ENCODE assay signal across 10 mouse cellular contexts in the genomic region with DNA sequence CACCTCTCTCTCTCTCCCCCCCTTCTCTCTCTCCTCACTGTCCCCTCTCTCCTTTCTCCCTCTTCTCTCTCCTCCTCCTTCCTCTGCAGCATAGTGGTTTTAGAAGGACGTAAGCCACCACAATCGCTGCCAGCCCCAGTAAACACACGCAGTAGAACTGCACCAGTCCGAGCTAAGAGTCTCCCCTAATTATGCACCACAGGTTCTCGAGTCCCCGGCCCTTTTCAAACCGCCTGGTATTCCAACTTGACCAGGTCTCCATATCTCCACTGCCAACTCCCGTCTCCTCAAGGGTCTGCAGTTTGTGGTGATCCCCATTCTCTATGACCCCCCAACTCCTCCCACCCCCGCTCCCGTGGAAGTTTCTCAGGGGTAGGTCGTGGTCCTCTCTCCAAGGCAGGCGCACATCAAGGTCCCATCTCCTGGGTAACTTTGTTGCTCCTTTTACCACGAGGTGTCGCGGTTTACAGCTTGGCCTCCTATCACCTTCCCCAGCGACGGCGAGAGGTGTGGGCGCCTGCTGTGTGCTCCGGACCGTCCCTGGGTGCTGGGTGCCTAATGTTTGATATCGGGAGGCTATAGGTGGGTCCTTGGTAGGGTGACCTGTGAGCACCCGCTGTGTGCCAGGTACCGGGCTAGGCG. TPM values are rescaled to one million over a fixed set of nuclear protein-coding genes. Genes with fewer than 3 reads are reported as not detected.
DNase-seq lines count a peak whose midpoint lies in the region; ATAC-seq and TF ChIP-seq lines count a peak whose summit lies in the region.
"Had no signal": no experiment of that assay in that cellular context is flagged by ENCODE, and none has a peak within 500 bp of the region (broad histone marks: within the 10 kb centered on the region; RNA-seq: fewer than 3 reads in every experiment).

No protein-coding gene starts in this region.

- H3K4me3 ChIP-seq in embryonic fibroblast, embryonic 13.5 days (ENCODE audit: insufficient read depth, low read length): no peak overlapping the region
- H3K4me3 ChIP-seq in liver, embryonic 14.5 days (ENCODE audit: insufficient read depth in 1 of 2, low read depth in 2 of 2, low read length in 2 of 2): no peak overlapping the region
- H3K4me3 ChIP-seq: erythroblast, embryonic 14.5 days had no signal

- intact Hi-C loops in left cerebral cortex, postnatal 4 days (cut with DNase I): no loop called here

- peak; percentile 61; the same call in 1 of the 2 replicates for TF ChIP-seq CTCF in embryonic fibroblast, embryonic 13.5 days (IDR thresholded peaks at IDR 0.05; ENCODE audit: borderline replicate concordance, insufficient read depth, low read length)
- peak; percentile 30; the same call in 1 of the 2 replicates for TF ChIP-seq CTCF in liver, embryonic 14.5 days (IDR thresholded peaks at IDR 0.05; ENCODE audit: low read depth)

- no peaks in the 10 kb centered on the region for H3K4me1 ChIP-seq in embryonic fibroblast, embryonic 13.5 days (ENCODE audit: control insufficient read depth, insufficient read depth, low read length)
- H3K4me1 ChIP-seq in liver, embryonic 14.5 days (replicated peaks; ENCODE audit: control insufficient read depth in 2 of 2, insufficient read depth in 2 of 2, low read length in 1 of 2): no peaks in the 10 kb centered on the region; a peak in 1 of 4 replicates

- ATAC-seq in inflammation-experienced regulatory T-cells, adult 6 months: peak; percentile 36
- ATAC-seq in liver, embryonic 14.5 days (ENCODE audit: insufficient read depth): no peak

- no peak for TF ChIP-seq POLR2A in embryonic fibroblast, embryonic 13.5 days (IDR thresholded peaks at IDR 0.05; ENCODE audit: low read depth, low read length)

- 2% methylated on average over 25 of the region's 25 CpGs for WGBS in liver, embryonic 14.5 days (ENCODE audit: insufficient replicate concordance)

- no peaks in the 10 kb centered on the region for H3K36me3 ChIP-seq in liver, embryonic 14.5 days (replicated peaks; ENCODE audit: control insufficient read depth, insufficient read depth, low read depth)
- H3K36me3 ChIP-seq in splenic B cell, adult 2 months (ENCODE audit: control insufficient read depth, insufficient read depth, low read length, poor library complexity, severe bottlenecking): no peaks in the 10 kb centered on the region

- peaks cover 75% of the 10 kb centered on the region for H3K27me3 ChIP-seq in liver, embryonic 14.5 days (ENCODE audit: control insufficient read depth, insufficient read depth, low read length)
- no peaks in the 10 kb centered on the region; the same call in 1 of the 2 replicates for H3K27me3 ChIP-seq in splenic B cell, adult 2 months (ENCODE audit: control insufficient read depth, insufficient read depth, low read length, poor library complexity, severe bottlenecking)

- peak; percentile 30 for DNase-seq in thymus, postnatal 0 days (ENCODE audit: low spot score)
- no peak for DNase-seq in thymus, adult 18-20 months
- no peak for DNase-seq in liver, embryonic 14.5 days (ENCODE audit: low read depth in 3 of 3, low spot score in 3 of 3)
- DNase-seq in splenic B cell, adult 2 months (ENCODE audit: low read depth, low spot score): peak; percentile 29
- DNase-seq in frontal cortex, postnatal 25 days (ENCODE audit: low spot score in 2 of 2): no peak
- DNase-seq in left cerebral cortex, postnatal 4 days: no peak

- H3K27ac ChIP-seq in embryonic fibroblast, embryonic 13.5 days (ENCODE audit: insufficient read depth, low read length): no peak overlapping the region
- H3K27ac ChIP-seq in liver, embryonic 14.5 days: no peak overlapping the region

- H3K9me3 ChIP-seq in liver, embryonic 14.5 days (ENCODE audit: control insufficient read depth, low read length): no peaks in the 10 kb centered on the region

- H3K9ac ChIP-seq in liver, embryonic 14.5 days (replicated peaks): no peak overlapping the region

- H3K4me2 ChIP-seq in liver, embryonic 14.5 days (ENCODE audit: low read depth): no peak overlapping the region; the same call in 1 of the 2 replicates

- TF ChIP-seq EP300 in liver, embryonic 14.5 days (IDR thresholded peaks at IDR 0.05; ENCODE audit: low read depth): no peak

RNA-seq across cellular contexts. Expression of a gene that starts 6.6 kb away (rescaled TPM):
- 0.08 and 0.10 TPM in 2 replicates for polyA plus RNA-seq in thymus, postnatal 0 days (2015; fragmentation: Nextera tagmentation; extraction: Ambion mirVana)
- polyA plus RNA-seq in embryonic fibroblast, embryonic 13.5 days (2011; ENCODE audit: insufficient read length, low read depth, missing spikeins): not detected in 2 replicates
- polyA plus RNA-seq in inflammation-experienced regulatory T-cells, adult 6 months (2017; shearing (Covaris generic)): under 1 TPM in 1 of 3 experiments, not detected in 2; 0.54 TPM
- 0.01 and 0.02 TPM in 2 replicates for polyA plus RNA-seq in liver, embryonic 14.5 days (2012; rRNA removed)
- not detected in 2 replicates for polyA plus RNA-seq in liver, embryonic 14.5 days (2014; fragmentation: Nextera tagmentation; extraction: Ambion mirVana)
- 10 to 100 TPM; 15.8 to 20.7 TPM for total RNA-seq in left cerebral cortex, postnatal 4 days (2021)
- total RNA-seq: neutrophil, adult 5-6 weeks had no signal
- polyA plus RNA-seq: erythroblast, embryonic 14.5 days had no signal

RNA-seq across cellular contexts. Expression of a gene that starts 15.7 kb away (rescaled TPM):
- polyA plus RNA-seq in thymus, postnatal 0 days (2015; fragmentation: Nextera tagmentation; extraction: Ambion mirVana): 8.1 TPM in 2 replicates
- polyA plus RNA-seq in embryonic fibroblast, embryonic 13.5 days (2011; ENCODE audit: insufficient read length, low read depth, missing spikeins): 48.1 and 49.1 TPM in 2 replicates
- polyA plus RNA-seq in inflammation-experienced regulatory T-cells, adult 6 months (2017; shearing (Covaris generic)): 1 to 10 TPM; 3.2 to 3.5 (median 3.3) TPM
- 10.2 and 10.8 TPM in 2 replicates for polyA plus RNA-seq in liver, embryonic 14.5 days (2012; rRNA removed)
- polyA plus RNA-seq in liver, embryonic 14.5 days (2014; fragmentation: Nextera tagmentation; extraction: Ambion mirVana): 6.2 and 7.4 TPM in 2 replicates
- total RNA-seq in left cerebral cortex, postnatal 4 days (2021): 10 to 100 TPM; 45.6 to 45.8 TPM

Comparison
In these comparisons a context has a peak if more than half of its experiments do, and no peak if none do; other contexts are left out.
1. DNase-seq: peak in thymus, postnatal 0 days (single experiment) and splenic B cell, adult 2 months (single experiment); none in thymus, adult 18-20 months (0 of 2), liver, embryonic 14.5 days (0 of 3), frontal cortex, postnatal 25 days (0 of 2) and left cerebral cortex, postnatal 4 days (single experiment).